Mouse (Mus musculus): ENCODE measurements at regions not wholly inside any gene's neighbourhood (a gene's known extent, or its start where the extent isn't known, plus 50 kb on each side); places are given as distances from the start of the nearest gene placed in this dataset.

- no peak for TF ChIP-seq CEBPB (IDR thresholded peaks at IDR 0.05; ENCODE audit: insufficient read depth, poor library complexity, severe bottlenecking)
- no peak for TF ChIP-seq REST (IDR thresholded peaks at IDR 0.05; ENCODE audit: insufficient read depth, insufficient read length)
- TF ChIP-seq SRF (IDR thresholded peaks at IDR 0.05; ENCODE audit: control insufficient read depth, insufficient read length, low read depth) = no peak
- no peak for TF ChIP-seq MYOG (IDR thresholded peaks at IDR 0.05; ENCODE audit: control insufficient read depth in 1 of 3, insufficient read depth in 1 of 3, insufficient read length in 2 of 3, low read depth in 2 of 3)
- TF ChIP-seq TCF3 (IDR thresholded peaks at IDR 0.05; ENCODE audit: insufficient read length, low read depth) = no peak
- TF ChIP-seq USF1 (IDR thresholded peaks at IDR 0.05; ENCODE audit: low read depth) = no peak
- no peak for TF ChIP-seq MYOD1 (IDR thresholded peaks at IDR 0.05; ENCODE audit: control insufficient read depth in 1 of 3, insufficient read length in 2 of 3, low read depth in 2 of 3)
- no peak for TF ChIP-seq POLR2A (IDR thresholded peaks at IDR 0.05; ENCODE audit: insufficient read length, low read depth)
- no peak for TF ChIP-seq POLR2AphosphoS2 (IDR thresholded peaks at IDR 0.05; ENCODE audit: insufficient read length, low read depth)
- no peak overlapping the region for H3ac ChIP-seq (ENCODE audit: control insufficient read depth, insufficient read length)
Measured at GRCm38 (mm10) chr1:128535537-128536150, 56.4 kb downstream of the Cxcr4 start.

DNA sequence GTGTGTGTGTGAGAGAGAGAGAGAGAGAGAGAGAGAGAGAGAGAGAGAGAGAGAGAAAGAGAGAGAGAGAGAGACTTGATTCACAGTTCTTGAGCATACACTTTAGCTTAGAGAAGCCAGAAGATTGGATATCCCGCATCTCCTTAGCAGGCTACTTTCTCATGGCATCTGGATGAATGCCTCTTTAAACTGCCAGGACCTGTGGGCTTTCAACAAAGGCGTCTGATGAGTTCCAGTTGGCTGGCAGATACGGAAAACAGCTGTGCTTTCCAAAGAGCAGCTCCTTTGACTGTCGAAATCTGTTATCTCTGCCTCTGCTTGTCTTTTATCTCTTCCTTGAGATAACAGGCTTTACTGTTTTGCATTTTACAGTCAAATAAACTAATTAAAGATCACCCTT, 59.5 kb downstream of the Cxcr4 start:
- no peak overlapping the region for H3ac ChIP-seq (ENCODE audit: control insufficient read depth, insufficient read length)
- H3K36me3 ChIP-seq (ENCODE audit: control insufficient read depth, insufficient read depth) = no peaks in the 10 kb centered on the region
- no peaks in the 10 kb centered on the region for H3K79me2 ChIP-seq (ENCODE audit: control insufficient read depth, insufficient read depth)
- TF ChIP-seq MYOG (IDR thresholded peaks at IDR 0.05; ENCODE audit: control insufficient read depth in 1 of 3, insufficient read depth in 1 of 3, insufficient read length in 2 of 3, low read depth in 2 of 3) (no peak), POLR2AphosphoS2 (IDR thresholded peaks at IDR 0.05; ENCODE audit: insufficient read length, low read depth) (no peak)
- no peak overlapping the region for H3K4me2 ChIP-seq (ENCODE audit: low read depth)
- no peaks in the 10 kb centered on the region for H3K27me3 ChIP-seq (ENCODE audit: control insufficient read depth, insufficient read depth, insufficient read length)
- no peak overlapping the region for H3K4me3 ChIP-seq

More at GRCm38 (mm10) chr1:128535537-128536150, 56.4 kb downstream of the Cxcr4 start:
- Histone ChIP-seq H3K4me2 (ENCODE audit: low read depth) (no peak overlapping the region), H3K4me3 (no peak overlapping the region), H3K79me2 (ENCODE audit: control insufficient read depth, insufficient read depth) (no peaks in the 10 kb centered on the region), H3K27me3 (ENCODE audit: control insufficient read depth, insufficient read depth, insufficient read length) (no peaks in the 10 kb centered on the region), H3K36me3 (ENCODE audit: control insufficient read depth, insufficient read depth) (no peaks in the 10 kb centered on the region)

- no peak overlapping the region for H3K4me3 ChIP-seq
- no peaks in the 10 kb centered on the region for H3K79me2 ChIP-seq (ENCODE audit: control insufficient read depth, insufficient read depth)
- no peaks in the 10 kb centered on the region for H3K27me3 ChIP-seq (ENCODE audit: control insufficient read depth, insufficient read depth, insufficient read length)
- no peak overlapping the region for H3ac ChIP-seq (ENCODE audit: control insufficient read depth, insufficient read length)
- H3K36me3 ChIP-seq (ENCODE audit: control insufficient read depth, insufficient read depth) = no peaks in the 10 kb centered on the region
- H3K4me2 ChIP-seq (ENCODE audit: low read depth) = no peak overlapping the region
- TF ChIP-seq POLR2AphosphoS2 (IDR thresholded peaks at IDR 0.05; ENCODE audit: insufficient read length, low read depth) (no peak), TCF3 (IDR thresholded peaks at IDR 0.05; ENCODE audit: insufficient read length, low read depth) (no peak), MYOG (IDR thresholded peaks at IDR 0.05; ENCODE audit: control insufficient read depth in 1 of 3, insufficient read depth in 1 of 3, insufficient read length in 2 of 3, low read depth in 2 of 3) (no peak), MAX (IDR thresholded peaks at IDR 0.05; ENCODE audit: low read depth) (no peak), USF1 (IDR thresholded peaks at IDR 0.05; ENCODE audit: low read depth) (no peak), SRF (IDR thresholded peaks at IDR 0.05; ENCODE audit: control insufficient read depth, insufficient read length, low read depth) (no peak), MYOD1 (IDR thresholded peaks at IDR 0.05; ENCODE audit: control insufficient read depth in 1 of 3, insufficient read length in 2 of 3, low read depth in 2 of 3) (no peak), POLR2A (IDR thresholded peaks at IDR 0.05; ENCODE audit: insufficient read length, low read depth) (no peak), CEBPB (IDR thresholded peaks at IDR 0.05; ENCODE audit: insufficient read depth, poor library complexity, severe bottlenecking) (no peak), TCF12 (IDR thresholded peaks at IDR 0.05; ENCODE audit: insufficient read depth, poor library complexity, severe bottlenecking) (no peak), REST (IDR thresholded peaks at IDR 0.05; ENCODE audit: insufficient read depth, insufficient read length) (no peak), E2F4 (IDR thresholded peaks at IDR 0.05; ENCODE audit: insufficient read depth) (no peak)
Measured at GRCm38 (mm10) chr1:128529808-128530545, 62.1 kb downstream of the Cxcr4 start.

DNA sequence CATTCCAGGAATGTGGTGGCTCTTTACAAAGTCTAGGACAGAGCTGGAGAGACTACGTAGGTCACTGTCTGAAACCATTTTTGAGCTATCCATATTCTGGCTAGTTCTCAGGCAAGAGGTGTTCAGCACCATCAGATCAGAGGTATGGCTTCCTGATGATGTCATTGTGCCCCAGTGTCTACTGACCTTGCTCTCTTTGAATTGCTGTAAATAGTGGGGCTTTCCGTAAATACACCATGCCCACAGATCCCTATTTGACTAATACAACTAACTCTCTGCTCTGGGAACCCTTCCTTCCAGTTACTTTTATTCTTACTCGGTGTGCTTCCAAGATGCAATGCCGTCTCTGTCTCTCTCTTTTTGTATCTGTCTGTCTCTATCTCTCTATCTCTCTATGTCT, 72.9 kb downstream of the Cxcr4 start:
- no peaks in the 10 kb centered on the region for H3K36me3 ChIP-seq (ENCODE audit: control insufficient read depth, insufficient read depth)
- H3K79me2 ChIP-seq (ENCODE audit: control insufficient read depth, insufficient read depth) = no peaks in the 10 kb centered on the region
- no peaks in the 10 kb centered on the region for H3K27me3 ChIP-seq (ENCODE audit: control insufficient read depth, insufficient read depth, insufficient read length)
- no peak overlapping the region for H3K4me2 ChIP-seq (ENCODE audit: low read depth)
- no peak overlapping the region for H3K4me3 ChIP-seq
- no peak overlapping the region for H3ac ChIP-seq (ENCODE audit: control insufficient read depth, insufficient read length)
- TF ChIP-seq MAX (IDR thresholded peaks at IDR 0.05; ENCODE audit: low read depth) (no peak), E2F4 (IDR thresholded peaks at IDR 0.05; ENCODE audit: insufficient read depth) (no peak), POLR2A (IDR thresholded peaks at IDR 0.05; ENCODE audit: insufficient read length, low read depth) (no peak), TCF3 (IDR thresholded peaks at IDR 0.05; ENCODE audit: insufficient read length, low read depth) (no peak), POLR2AphosphoS2 (IDR thresholded peaks at IDR 0.05; ENCODE audit: insufficient read length, low read depth) (no peak)

- Histone ChIP-seq H3ac (ENCODE audit: control insufficient read depth, insufficient read length) (no peak overlapping the region), H3K27me3 (ENCODE audit: control insufficient read depth, insufficient read depth, insufficient read length) (no peaks in the 10 kb centered on the region), H3K4me3 (no peak overlapping the region), H3K36me3 (ENCODE audit: control insufficient read depth, insufficient read depth) (no peaks in the 10 kb centered on the region), H3K4me2 (ENCODE audit: low read depth) (no peak overlapping the region), H3K79me2 (ENCODE audit: control insufficient read depth, insufficient read depth) (no peaks in the 10 kb centered on the region)
- TF ChIP-seq E2F4 (IDR thresholded peaks at IDR 0.05; ENCODE audit: insufficient read depth) (no peak), MAX (IDR thresholded peaks at IDR 0.05; ENCODE audit: low read depth) (no peak), TCF3 (IDR thresholded peaks at IDR 0.05; ENCODE audit: insufficient read length, low read depth) (no peak), REST (IDR thresholded peaks at IDR 0.05; ENCODE audit: insufficient read depth, insufficient read length) (no peak), POLR2A (IDR thresholded peaks at IDR 0.05; ENCODE audit: insufficient read length, low read depth) (no peak), USF1 (IDR thresholded peaks at IDR 0.05; ENCODE audit: low read depth) (no peak), MYOG (IDR thresholded peaks at IDR 0.05; ENCODE audit: control insufficient read depth in 1 of 3, insufficient read depth in 1 of 3, insufficient read length in 2 of 3, low read depth in 2 of 3) (no peak), POLR2AphosphoS2 (IDR thresholded peaks at IDR 0.05; ENCODE audit: insufficient read length, low read depth) (no peak), CEBPB (IDR thresholded peaks at IDR 0.05; ENCODE audit: insufficient read depth, poor library complexity, severe bottlenecking) (no peak), SRF (IDR thresholded peaks at IDR 0.05; ENCODE audit: control insufficient read depth, insufficient read length, low read depth) (no peak), TCF12 (IDR thresholded peaks at IDR 0.05; ENCODE audit: insufficient read depth, poor library complexity, severe bottlenecking) (no peak), MYOD1 (IDR thresholded peaks at IDR 0.05; ENCODE audit: control insufficient read depth in 1 of 3, insufficient read length in 2 of 3, low read depth in 2 of 3) (no peak)
Measured at GRCm38 (mm10) chr1:128518514-128518913, 73.6 kb downstream of the Cxcr4 start.

All from myocyte (in vitro differentiated cells).